ENCODE assay signal across 8 mouse cellular contexts in the genomic region with DNA sequence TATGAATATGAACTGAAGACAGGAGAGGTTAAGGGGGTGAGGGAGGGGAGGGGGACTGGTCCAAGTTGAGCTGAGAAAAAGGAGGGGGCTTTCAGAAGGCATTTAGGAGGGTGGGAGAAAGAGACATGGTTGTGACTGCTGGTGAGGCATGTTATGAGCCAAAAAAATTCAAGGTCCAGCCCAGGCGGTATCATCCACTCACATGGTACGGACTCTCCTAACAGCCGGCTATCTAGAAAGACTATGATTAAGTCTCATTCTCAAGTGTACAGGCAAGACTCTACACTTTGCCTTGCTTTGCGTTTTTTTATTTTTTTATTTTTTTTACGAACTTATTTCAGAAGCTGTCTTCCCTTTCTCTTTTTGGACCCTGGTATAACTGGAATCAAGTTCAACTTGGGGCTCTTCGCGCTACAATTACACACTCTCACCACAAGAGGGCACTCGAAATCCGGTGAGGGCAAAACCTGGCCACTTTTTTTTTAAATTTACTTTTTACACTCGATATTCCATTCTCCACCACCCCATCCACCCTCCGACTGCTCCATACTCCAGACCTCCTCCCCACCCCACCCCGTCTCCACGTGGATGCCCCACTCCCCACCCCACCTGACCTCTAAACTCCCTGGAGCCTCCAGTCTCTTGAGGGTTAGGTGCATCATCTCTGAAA.
DNase-seq lines count a peak whose midpoint lies in the region; ATAC-seq and TF ChIP-seq lines count a peak whose summit lies in the region.
"Had no signal": no experiment of that assay in that cellular context is flagged by ENCODE, and none has a peak within 500 bp of the region (broad histone marks: within the 10 kb centered on the region; RNA-seq: fewer than 3 reads in every experiment).

No protein-coding gene starts in this region.

- intact Hi-C loops in left cerebral cortex, adult 2 months (cut with DNase I) = loop anchor here (2.0 to 10.0 kb wide), 5 partner anchors 62 to 563 kb away; no protein-coding TSS in a partner anchor
- intact Hi-C loops in left cerebral cortex, postnatal 36 days (cut with DNase I) = loop anchor here (1.0 to 10.0 kb wide), 3 partner anchors 62 to 285 kb away; no protein-coding TSS in a partner anchor
- intact Hi-C loops in heart, postnatal 36 days (cut with DNase I) = loop anchor here (1.0 to 5.0 kb wide), 2 partner anchors 101 to 407 kb away; no protein-coding TSS in a partner anchor

- H3K36me3 ChIP-seq in lung, postnatal 0 days (ENCODE audit: insufficient read depth, low read length) = no peaks in the 10 kb centered on the region
- H3K36me3 ChIP-seq: hindbrain, embryonic 15.5 days had no signal

- no peaks in the 10 kb centered on the region for H3K9me3 ChIP-seq in lung, postnatal 0 days (ENCODE audit: low read length)
- H3K9me3 ChIP-seq: hindbrain, embryonic 15.5 days had no signal

- TF ChIP-seq EP300 in lung, postnatal 0 days (IDR thresholded peaks at IDR 0.05) = no peak

- H3K27ac ChIP-seq in left cerebral cortex, adult 2 months = no peak overlapping the region
- no peak overlapping the region for H3K27ac ChIP-seq in lung, postnatal 0 days (ENCODE audit: low read length)
- H3K27ac ChIP-seq: hindbrain, embryonic 15.5 days had no signal

- no peak for ATAC-seq in lung, postnatal 0 days

- H3K27me3 ChIP-seq in lung, postnatal 0 days (replicated peaks; ENCODE audit: insufficient read depth, low read length) = no peaks in the 10 kb centered on the region
- H3K27me3 ChIP-seq: hindbrain, embryonic 15.5 days had no signal

- no peak overlapping the region for H3K4me3 ChIP-seq in left cerebral cortex, adult 2 months
- H3K4me3 ChIP-seq in lung, postnatal 0 days (ENCODE audit: low read depth, low read length) = no peak overlapping the region
- H3K4me3 ChIP-seq: hindbrain, embryonic 15.5 days had no signal

- DNase-seq in left cerebral cortex, adult 2 months (ENCODE audit: extremely low spot score in 1 of 2, low spot score in 2 of 2) = peak; percentile 50 to 52
- no peak for DNase-seq in left cerebral cortex, postnatal 36 days (ENCODE audit: low spot score in 2 of 2)
- DNase-seq in NIH3T3 (ENCODE audit: low read depth) = peak; percentile 83
- peak; percentile 57 to 74 for DNase-seq in cerebellum, postnatal 25 days
- DNase-seq in heart, postnatal 36 days = peak; percentile 49
- DNase-seq in lung, postnatal 0 days (ENCODE audit: low spot score) = peak; percentile 59
- peak; percentile 23 for DNase-seq in thymus, postnatal 0 days (ENCODE audit: low spot score)

- WGBS in lung, postnatal 0 days = 25% methylated on average over 13 of the region's 13 CpGs

- no peak overlapping the region for H3K9ac ChIP-seq in lung, postnatal 0 days (replicated peaks; ENCODE audit: low read depth)
- H3K9ac ChIP-seq: hindbrain, embryonic 15.5 days had no signal

- no peaks in the 10 kb centered on the region for H3K4me1 ChIP-seq in lung, postnatal 0 days (ENCODE audit: insufficient read depth, low read depth, low read length)

- no peak overlapping the region for H3K4me2 ChIP-seq in lung, postnatal 0 days (replicated peaks; ENCODE audit: low read depth, low read length)
- H3K4me2 ChIP-seq: hindbrain, embryonic 15.5 days had no signal

- TF ChIP-seq CTCF in left cerebral cortex, adult 2 months (IDR thresholded peaks at IDR 0.05) = peak; percentile 87
- peak; percentile 74 for TF ChIP-seq CTCF in lung, postnatal 0 days (IDR thresholded peaks at IDR 0.05)

Comparison
In these comparisons a context has a peak if more than half of its experiments do, and no peak if none do; other contexts are left out.
1. DNase-seq: peak in left cerebral cortex, adult 2 months (2 of 2), NIH3T3 (single experiment), cerebellum, postnatal 25 days (2 of 2), heart, postnatal 36 days (2 of 2), lung, postnatal 0 days (single experiment) and thymus, postnatal 0 days (single experiment); none in left cerebral cortex, postnatal 36 days (0 of 2).